Mouse (Mus musculus): ENCODE results near the gene Isg15. TPM values are rescaled to one million over a fixed set of nuclear protein-coding genes. Genes with fewer than 3 reads are reported as not detected.

The Isg15 gene
- 1.2 and 2.0 TPM in 2 replicates for polyA plus RNA-seq (2015; fragmentation: Nextera tagmentation; extraction: Ambion mirVana)

- no peaks in the 10 kb centered on the region for H3K9me3 ChIP-seq
- no peaks in the 10 kb centered on the region for H3K36me3 ChIP-seq
- no peak within 1 kb of the TSS for H3K4me3 ChIP-seq (replicated peaks)
- H3K27ac ChIP-seq: no peak within 1 kb of the TSS
- H3K4me1 ChIP-seq (replicated peaks): peaks cover 39% of the 10 kb centered on the region
- H3K9ac ChIP-seq (replicated peaks): no peak within 1 kb of the TSS
- H3K27me3 ChIP-seq: peaks cover 22% of the 10 kb centered on the region
- H3K4me2 ChIP-seq (replicated peaks): no peak within 1 kb of the TSS
- 72% methylated on average over 10 of the region's 10 CpGs for WGBS
- ATAC-seq: no peak
These were observed at the start of gene Isg15 for GRCm38 (mm10) chr4:156200623-156201475. Isg15 (minus strand) TSS chr4:156200818.

GRCm38 (mm10) chr4:156249567-156249966, 48.9 kb upstream of the Isg15 start:
- 60% methylated on average over 11 of the region's 11 CpGs for WGBS
- Histone ChIP-seq H3K9me3 (no peaks in the 10 kb centered on the region), H3K27me3 (peaks cover 8% of the 10 kb centered on the region), H3K4me3 (replicated peaks) (no peak overlapping the region), H3K4me1 (replicated peaks) (peaks cover 37% of the 10 kb centered on the region), H3K27ac (peak overlapping the region; percentile 74; the same call in 1 of the 2 replicates), H3K36me3 (peaks cover 49% of the 10 kb centered on the region), H3K4me2 (replicated peaks) (no peak overlapping the region), H3K9ac (replicated peaks) (no peak overlapping the region)
- 0 out of 2 replicates have a peak, but pooled peaks have one; percentile 15 for ATAC-seq

GRCm38 (mm10) chr4:156236651-156237447, 36.2 kb upstream of the Isg15 start:
- Histone ChIP-seq H3K9ac (replicated peaks) (peak overlapping the region; percentile 82), H3K9me3 (no peaks in the 10 kb centered on the region), H3K4me3 (replicated peaks) (peak overlapping the region; percentile 92), H3K27ac (no peak overlapping the region), H3K4me2 (replicated peaks) (peak overlapping the region; percentile 83), H3K36me3 (peaks cover 58% of the 10 kb centered on the region), H3K27me3 (no peaks in the 10 kb centered on the region), H3K4me1 (replicated peaks) (peaks cover 22% of the 10 kb centered on the region)
- ATAC-seq: no peak
- 21% methylated on average over 58 of the region's 60 CpGs for WGBS

- peak within 1 kb of the TSS; percentile 91 for H3K27ac ChIP-seq
- no peaks in the 10 kb centered on the region for H3K27me3 ChIP-seq
- H3K4me1 ChIP-seq (replicated peaks): peaks cover 22% of the 10 kb centered on the region
- no peaks in the 10 kb centered on the region for H3K9me3 ChIP-seq
- peaks cover 58% of the 10 kb centered on the region for H3K36me3 ChIP-seq
- peak; percentile 88 for ATAC-seq
- peak within 1 kb of the TSS; percentile 92 for H3K4me3 ChIP-seq (replicated peaks)
- WGBS: under 1% methylated on average over 73 of the region's 90 CpGs
- H3K9ac ChIP-seq (replicated peaks): peak within 1 kb of the TSS; percentile 82
- peak within 1 kb of the TSS; percentile 83 for H3K4me2 ChIP-seq (replicated peaks)
These were observed 35.4 kb upstream of the Isg15 start, which contains the start of gene Noc2l for GRCm38 (mm10) chr4:156235808-156236533. Noc2l (plus strand) TSS chr4:156236010.

- H3K36me3 ChIP-seq: peaks cover 58% of the 10 kb centered on the region
These were observed 34.7 kb upstream of the Isg15 start for GRCm38 (mm10) chr4:156235360-156235770.

GRCm38 (mm10) chr4:156234701-156235213, 34.1 kb upstream of the Isg15 start, which contains the start of gene Plekhn1:
Plekhn1 (minus strand) TSS chr4:156234857.
- Histone ChIP-seq H3K9ac (replicated peaks) (peak within 1 kb of the TSS; percentile 82), H3K27me3 (no peaks in the 10 kb centered on the region), H3K36me3 (peaks cover 58% of the 10 kb centered on the region), H3K9me3 (no peaks in the 10 kb centered on the region), H3K4me3 (replicated peaks) (peak within 1 kb of the TSS; percentile 92), H3K27ac (peak within 1 kb of the TSS; percentile 91), H3K4me1 (replicated peaks) (peaks cover 22% of the 10 kb centered on the region), H3K4me2 (replicated peaks) (peak within 1 kb of the TSS; percentile 83)
- WGBS: under 1% methylated on average over 35 of the region's 48 CpGs
- peak; percentile 64 for ATAC-seq

More at GRCm38 (mm10) chr4:156235360-156235770, 34.7 kb upstream of the Isg15 start:
- under 1% methylated on average over 15 of the region's 15 CpGs for WGBS
- Histone ChIP-seq H3K27me3 (no peaks in the 10 kb centered on the region), H3K9ac (replicated peaks) (peak overlapping the region; percentile 82), H3K4me1 (replicated peaks) (peaks cover 22% of the 10 kb centered on the region), H3K9me3 (no peaks in the 10 kb centered on the region), H3K4me3 (replicated peaks) (peak overlapping the region; percentile 92), H3K4me2 (replicated peaks) (peak overlapping the region; percentile 83), H3K27ac (peak overlapping the region; percentile 89)
- peak; percentile 37 for ATAC-seq

- Histone ChIP-seq H3K9ac (replicated peaks) (peak overlapping the region; percentile 81), H3K27ac (peak overlapping the region; percentile 91), H3K27me3 (no peaks in the 10 kb centered on the region), H3K9me3 (no peaks in the 10 kb centered on the region), H3K4me1 (replicated peaks) (peaks cover 22% of the 10 kb centered on the region), H3K4me2 (replicated peaks) (peak overlapping the region; percentile 83), H3K36me3 (peaks cover 58% of the 10 kb centered on the region), H3K4me3 (replicated peaks) (peak overlapping the region; percentile 92)
- 2% methylated on average over 17 of the region's 17 CpGs for WGBS
- ATAC-seq: peak; percentile 36
These were observed 33.4 kb upstream of the Isg15 start for GRCm38 (mm10) chr4:156234021-156234501.

- no peaks in the 10 kb centered on the region for H3K27me3 ChIP-seq
- H3K4me2 ChIP-seq (replicated peaks): 0 out of 2 replicates have a peak overlapping the region, but pooled peaks have one; percentile 0
- no peak overlapping the region for H3K4me3 ChIP-seq (replicated peaks)
- 32% methylated on average over 12 of the region's 12 CpGs for WGBS
- peaks cover 47% of the 10 kb centered on the region for H3K36me3 ChIP-seq
- no peak overlapping the region for H3K9ac ChIP-seq (replicated peaks)
- H3K9me3 ChIP-seq: no peaks in the 10 kb centered on the region
- H3K4me1 ChIP-seq (replicated peaks): peaks cover 11% of the 10 kb centered on the region
- H3K27ac ChIP-seq: no peak overlapping the region
- peak; percentile 37 for ATAC-seq
These were observed 27.9 kb upstream of the Isg15 start for GRCm38 (mm10) chr4:156228393-156229024.

GRCm38 (mm10) chr4:156227752-156228392, 27.3 kb upstream of the Isg15 start:
- no peak overlapping the region for H3K27ac ChIP-seq
- H3K36me3 ChIP-seq: peaks cover 49% of the 10 kb centered on the region
- no peak overlapping the region for H3K4me3 ChIP-seq (replicated peaks)
- no peaks in the 10 kb centered on the region for H3K27me3 ChIP-seq
- no peak overlapping the region for H3K9ac ChIP-seq (replicated peaks)
- no peaks in the 10 kb centered on the region for H3K9me3 ChIP-seq
- WGBS: 32% methylated on average over 18 of the region's 18 CpGs
- H3K4me1 ChIP-seq (replicated peaks): peaks cover 6% of the 10 kb centered on the region; the same call in 1 of the 2 replicates
- ATAC-seq: peak; percentile 4; the same call in 1 of the 2 replicates
- H3K4me2 ChIP-seq (replicated peaks): 0 out of 2 replicates have a peak overlapping the region, but pooled peaks have one; percentile 0

- whole genome bisulfite sequencing: 95% methylated on average over 2 of the region's 2 CpGs
- no peak for ATAC-seq
- no peak overlapping the region for H3K4me2 ChIP-seq (replicated peaks)
- no peak overlapping the region for H3K9ac ChIP-seq (replicated peaks)
- H3K27ac ChIP-seq: no peak overlapping the region
- no peak overlapping the region for H3K4me3 ChIP-seq (replicated peaks)
- H3K27me3 ChIP-seq: no peaks in the 10 kb centered on the region
- H3K4me1 ChIP-seq (replicated peaks): peaks cover 6% of the 10 kb centered on the region; the same call in 1 of the 2 replicates
- no peaks in the 10 kb centered on the region for H3K9me3 ChIP-seq
- peaks cover 38% of the 10 kb centered on the region for H3K36me3 ChIP-seq
These were observed 23.7 kb upstream of the Isg15 start for GRCm38 (mm10) chr4:156224276-156224675.

All from midbrain, embryonic 13.5 days (tissue).